Mouse (Mus musculus): ENCODE measurements around the gene Pde4c. TPM values are rescaled to one million over a fixed set of nuclear protein-coding genes. Genes with fewer than 3 reads are reported as not detected.

Gene Pde4c
- total and polyA plus RNA-seq, 2 experiments from 2014 or later, result 0.26 to 0.31 TPM

DNA sequence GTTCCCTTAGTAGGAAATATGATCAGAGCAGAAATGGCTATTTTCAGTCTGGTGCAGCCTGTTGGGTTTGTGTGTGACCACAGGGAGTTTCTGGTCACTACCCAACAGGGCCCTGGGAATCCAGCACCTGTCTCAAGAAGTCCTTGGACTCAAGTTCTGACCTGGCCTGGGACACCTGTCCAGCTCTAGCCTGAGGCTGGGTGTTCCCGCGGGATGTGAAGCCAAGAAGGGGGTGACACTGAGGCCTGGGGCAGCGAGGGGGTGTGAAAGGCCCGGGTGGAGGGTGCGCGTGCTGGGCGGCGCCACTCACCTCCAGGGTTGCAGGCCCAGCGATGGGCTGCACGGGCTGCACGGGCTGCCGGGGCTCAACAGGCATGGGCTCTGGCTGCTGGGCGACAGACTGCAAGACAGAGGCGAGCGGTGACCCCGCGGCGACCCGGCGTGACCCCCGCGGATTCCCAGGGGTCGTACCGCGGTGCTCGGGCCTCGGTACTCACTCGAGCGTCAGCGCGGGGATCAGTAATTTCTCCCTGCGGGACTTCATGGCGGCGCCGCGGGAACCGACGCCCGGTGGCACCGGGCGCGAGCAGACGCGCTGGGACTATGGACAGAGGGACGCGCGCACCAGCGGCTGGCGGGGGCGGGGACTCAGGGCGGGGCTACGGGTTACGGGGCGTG, 73.0 kb downstream of the Pde4c start:
- WGBS, result under 1% methylated on average over 48 of the region's 54 CpGs
- Histone ChIP-seq H3K4me1 (ENCODE audit: insufficient read depth, low read length) (peaks cover 16% of the 10 kb centered on the region), H3K9me3 (ENCODE audit: low read length) (no peaks in the 10 kb centered on the region), H3K4me2 (ENCODE audit: low read depth, low read length) (peak overlapping the region; percentile 96), H3K27ac (peak overlapping the region; percentile 62; the same call in 1 of the 2 replicates), H3K27me3 (ENCODE audit: insufficient read depth, low read length) (0 out of 2 replicates have a peak, but pooled peaks cover 6% of the 10 kb centered on the region), H3K4me3 (ENCODE audit: low read length) (peak overlapping the region; percentile 59), H3K9ac (replicated peaks; ENCODE audit: low read length) (peak overlapping the region; percentile 63), H3K36me3 (ENCODE audit: insufficient read depth, low read length) (no peaks in the 10 kb centered on the region)
- TF ChIP-seq CTCF (IDR thresholded peaks at IDR 0.05; ENCODE audit: low read depth), result no peak
- DNase-seq (ENCODE audit: low spot score) (no peak), ATAC-seq (no peak; the same call in 1 of the 2 replicates)

DNA sequence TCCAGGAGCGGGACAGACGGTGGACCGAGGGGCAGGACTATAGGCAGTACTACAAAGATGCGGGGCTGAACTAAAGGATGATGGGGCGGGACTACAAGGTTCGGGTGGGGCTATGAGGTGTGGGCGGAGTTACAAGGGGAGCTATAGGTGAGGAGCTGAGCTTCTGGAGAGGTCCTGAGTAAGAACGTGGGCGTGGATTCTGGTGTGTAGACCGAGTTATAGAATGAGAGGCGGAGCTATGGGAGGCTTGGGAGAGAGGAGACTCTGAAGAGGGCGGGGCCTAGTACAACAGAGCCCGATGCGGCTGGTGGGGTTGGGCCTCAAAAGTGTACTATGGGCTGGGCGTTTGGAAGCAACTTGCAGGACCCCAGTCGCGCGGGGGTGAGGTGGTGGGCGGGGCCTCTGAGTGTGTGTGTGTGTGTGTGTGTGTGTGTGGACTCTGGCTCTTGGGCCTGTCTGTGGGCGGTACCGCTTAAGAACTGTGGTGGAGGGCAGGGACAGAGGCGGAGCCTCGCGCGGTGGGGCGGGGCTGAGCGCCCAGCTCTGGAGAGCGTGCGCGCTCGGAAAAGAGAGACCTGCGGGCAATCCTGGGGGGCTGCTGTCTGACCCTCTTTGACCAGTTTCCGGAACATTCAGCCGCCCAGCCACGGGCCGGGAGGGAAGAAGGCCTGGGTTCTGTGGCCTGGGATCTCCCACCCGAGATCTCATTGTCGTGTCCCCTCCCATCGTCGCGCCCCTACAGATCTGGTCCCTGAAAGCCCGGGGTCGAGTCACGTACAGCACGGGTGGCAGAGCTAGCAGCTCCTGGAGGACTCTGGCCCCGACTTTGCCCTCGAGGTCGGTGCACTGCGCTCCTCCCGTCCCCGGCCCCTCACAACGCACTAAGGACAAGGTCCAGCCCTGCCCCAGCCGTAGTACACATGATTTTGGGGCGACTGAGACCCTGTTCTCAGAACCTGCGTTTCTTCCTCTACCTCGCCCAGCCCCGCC, 73.9 kb downstream of the Pde4c start:
- 0 out of 2 replicates have a peak, but pooled peaks cover 6% of the 10 kb centered on the region for H3K27me3 ChIP-seq (ENCODE audit: insufficient read depth, low read length)
- peak overlapping the region; percentile 59 for H3K4me3 ChIP-seq (ENCODE audit: low read length)
- under 1% methylated on average over 48 of the region's 57 CpGs for WGBS
- H3K36me3 ChIP-seq (ENCODE audit: insufficient read depth, low read length), result no peaks in the 10 kb centered on the region
- peak; percentile 82 for ATAC-seq
- peak; percentile 87 for DNase-seq (ENCODE audit: low spot score)
- no peaks in the 10 kb centered on the region for H3K9me3 ChIP-seq (ENCODE audit: low read length)
- TF ChIP-seq CTCF (IDR thresholded peaks at IDR 0.05; ENCODE audit: low read depth), result no peak
- peak overlapping the region; percentile 96 for H3K4me2 ChIP-seq (ENCODE audit: low read depth, low read length)
- peak overlapping the region; percentile 63 for H3K9ac ChIP-seq (replicated peaks; ENCODE audit: low read length)
- H3K27ac ChIP-seq, result peak overlapping the region; percentile 48; the same call in 1 of the 2 replicates
- peaks cover 16% of the 10 kb centered on the region for H3K4me1 ChIP-seq (ENCODE audit: insufficient read depth, low read length)

DNA sequence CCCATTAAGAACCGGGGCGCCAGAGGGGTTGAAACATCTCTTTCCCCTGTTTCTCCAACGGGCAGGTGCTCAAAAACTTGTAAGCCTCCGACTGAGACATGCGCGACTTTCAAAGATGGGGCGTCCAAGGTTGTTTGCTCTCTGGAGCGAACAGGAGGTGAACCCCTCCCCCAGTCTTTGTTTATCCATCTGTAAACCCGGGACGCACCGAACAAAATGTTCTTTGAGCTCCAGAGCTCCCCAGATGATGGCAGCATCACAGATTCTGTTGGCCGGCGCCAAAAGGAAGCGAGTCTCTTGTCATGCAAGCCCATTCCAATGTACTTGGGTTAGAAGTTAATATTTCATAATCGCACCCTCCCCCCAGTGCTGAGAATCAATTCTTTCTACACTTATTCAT, 74.8 kb downstream of the Pde4c start:
- Histone ChIP-seq H3K36me3 (ENCODE audit: insufficient read depth, low read length) (no peaks in the 10 kb centered on the region), H3K4me2 (ENCODE audit: low read depth, low read length) (peak overlapping the region; percentile 96), H3K4me1 (ENCODE audit: insufficient read depth, low read length) (peaks cover 10% of the 10 kb centered on the region), H3K27ac (peak overlapping the region; percentile 48; the same call in 1 of the 2 replicates), H3K9ac (replicated peaks; ENCODE audit: low read length) (no peak overlapping the region), H3K4me3 (ENCODE audit: low read length) (peak overlapping the region; percentile 59), H3K9me3 (ENCODE audit: low read length) (no peaks in the 10 kb centered on the region), H3K27me3 (ENCODE audit: insufficient read depth, low read length) (0 out of 2 replicates have a peak, but pooled peaks cover 7% of the 10 kb centered on the region)
- DNase-seq (ENCODE audit: low spot score), result peak; percentile 57
- ATAC-seq, result no peak
- no peak for TF ChIP-seq CTCF (IDR thresholded peaks at IDR 0.05; ENCODE audit: low read depth)
- 7% methylated on average over 15 of the region's 15 CpGs for WGBS

DNA sequence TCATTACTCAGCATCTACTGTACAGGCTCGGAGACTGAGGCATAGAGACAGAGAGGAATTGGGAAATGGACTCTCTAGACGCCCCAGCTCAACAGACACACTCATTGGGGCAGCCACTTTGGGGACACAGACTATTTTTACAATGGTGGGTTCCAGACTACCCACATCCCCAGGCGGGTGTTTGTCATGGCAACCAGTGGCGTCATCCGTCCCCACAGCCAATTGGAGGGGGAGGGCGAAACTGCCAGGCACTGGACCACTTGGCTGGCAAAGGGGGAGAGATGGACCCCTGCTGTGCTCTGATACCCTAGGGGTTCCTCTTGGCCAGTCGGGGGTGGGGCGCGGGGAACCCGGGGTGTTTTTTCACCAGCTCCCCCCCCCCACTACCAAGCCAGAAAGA, 77.1 kb downstream of the Pde4c start:
- Histone ChIP-seq H3K4me3 (ENCODE audit: low read length) (no peak overlapping the region), H3K36me3 (ENCODE audit: insufficient read depth, low read length) (no peaks in the 10 kb centered on the region), H3K9me3 (ENCODE audit: low read length) (no peaks in the 10 kb centered on the region), H3K27me3 (ENCODE audit: insufficient read depth, low read length) (peaks cover 20% of the 10 kb centered on the region), H3K9ac (replicated peaks; ENCODE audit: low read length) (no peak overlapping the region), H3K27ac (no peak overlapping the region), H3K4me2 (ENCODE audit: low read depth, low read length) (no peak overlapping the region), H3K4me1 (ENCODE audit: insufficient read depth, low read length) (peaks cover 22% of the 10 kb centered on the region)
- ATAC-seq, result no peak
- 48% methylated on average over 10 of the region's 10 CpGs for WGBS
- no peak for TF ChIP-seq CTCF (IDR thresholded peaks at IDR 0.05; ENCODE audit: low read depth)
- DNase-seq (ENCODE audit: low spot score), result no peak

Small RNA genes within 50 kb of the gene (microRNA-seq; reads per million reads assigned to microRNA genes)
- gene Mir7240, result 0.36 to 0.88 reads per million in 2 experiments

Other genes starting within 250 kb of the Pde4c start
- 61.8 and 65.4 TPM in 2 replicates for gene Klhl26, start 246.8 kb upstream of the Pde4c start, total RNA-seq (2014; rRNA removed)
- gene Klhl26, start 246.8 kb upstream of the Pde4c start, polyA plus RNA-seq (2015; fragmentation: Nextera tagmentation; extraction: Ambion mirVana), result 33.6 and 35.8 TPM in 2 replicates
- gene Tmem59l, start 236.4 kb upstream of the Pde4c start, total RNA-seq (2014; rRNA removed), result 196 and 198 TPM in 2 replicates
- gene Tmem59l, start 236.4 kb upstream of the Pde4c start, polyA plus RNA-seq (2015; fragmentation: Nextera tagmentation; extraction: Ambion mirVana), result 191 and 205 TPM in 2 replicates
- gene Crlf1, start 230.6 kb upstream of the Pde4c start, total RNA-seq (2014; rRNA removed), result 6.5 and 26.7 TPM in 2 replicates
- gene Crlf1, start 230.6 kb upstream of the Pde4c start, polyA plus RNA-seq (2015; fragmentation: Nextera tagmentation; extraction: Ambion mirVana), result 16.3 and 17.3 TPM in 2 replicates
- 140 TPM in 2 replicates for gene Rex1bd, start 217.0 kb upstream of the Pde4c start, total RNA-seq (2014; rRNA removed)
- gene Rex1bd, start 217.0 kb upstream of the Pde4c start, polyA plus RNA-seq (2015; fragmentation: Nextera tagmentation; extraction: Ambion mirVana), result 188 and 190 TPM in 2 replicates
- gene Uba52, start 212.9 kb upstream of the Pde4c start, total RNA-seq (2014; rRNA removed), result 510 and 535 TPM in 2 replicates
- 717 and 784 TPM in 2 replicates for gene Uba52, start 212.9 kb upstream of the Pde4c start, polyA plus RNA-seq (2015; fragmentation: Nextera tagmentation; extraction: Ambion mirVana)
- gene Fkbp8, start 196.0 kb upstream of the Pde4c start, total RNA-seq (2014; rRNA removed), result 532 and 593 TPM in 2 replicates
- 343 and 360 TPM in 2 replicates for gene Fkbp8, start 196.0 kb upstream of the Pde4c start, polyA plus RNA-seq (2015; fragmentation: Nextera tagmentation; extraction: Ambion mirVana)
- 48.7 and 56.8 TPM in 2 replicates for gene Kxd1, start 195.8 kb upstream of the Pde4c start, total RNA-seq (2014; rRNA removed)
- 53.8 and 56.6 TPM in 2 replicates for gene Kxd1, start 195.8 kb upstream of the Pde4c start, polyA plus RNA-seq (2015; fragmentation: Nextera tagmentation; extraction: Ambion mirVana)
- gene Ell, start 184.3 kb upstream of the Pde4c start, total RNA-seq (2014; rRNA removed), result 15.6 and 16.7 TPM in 2 replicates
- gene Ell, start 184.3 kb upstream of the Pde4c start, polyA plus RNA-seq (2015; fragmentation: Nextera tagmentation; extraction: Ambion mirVana), result 10.0 and 10.8 TPM in 2 replicates
- gene Isyna1, start 129.3 kb upstream of the Pde4c start, total RNA-seq (2014; rRNA removed), result 152 and 207 TPM in 2 replicates
- 99.3 and 113 TPM in 2 replicates for gene Isyna1, start 129.3 kb upstream of the Pde4c start, polyA plus RNA-seq (2015; fragmentation: Nextera tagmentation; extraction: Ambion mirVana)
- 248 and 349 TPM in 2 replicates for gene Ssbp4, start 114.8 kb upstream of the Pde4c start, total RNA-seq (2014; rRNA removed)
- gene Ssbp4, start 114.8 kb upstream of the Pde4c start, polyA plus RNA-seq (2015; fragmentation: Nextera tagmentation; extraction: Ambion mirVana), result 188 and 189 TPM in 2 replicates
- 0.65 and 3.3 TPM in 2 replicates for gene Lrrc25, start 107.6 kb upstream of the Pde4c start, total RNA-seq (2014; rRNA removed)
- 1.3 and 1.5 TPM in 2 replicates for gene Lrrc25, start 107.6 kb upstream of the Pde4c start, polyA plus RNA-seq (2015; fragmentation: Nextera tagmentation; extraction: Ambion mirVana)
- gene Gdf15, start 91.3 kb upstream of the Pde4c start, total RNA-seq (2014; rRNA removed), result 1.7 TPM in 1 of 2 replicates, not detected in the other
- 0.25 and 0.41 TPM in 2 replicates for gene Gdf15, start 91.3 kb upstream of the Pde4c start, polyA plus RNA-seq (2015; fragmentation: Nextera tagmentation; extraction: Ambion mirVana)
- 65.7 and 68.4 TPM in 2 replicates for gene Pgpep1, start 63.3 kb upstream of the Pde4c start, total RNA-seq (2014; rRNA removed)
- 44.2 and 56.5 TPM in 2 replicates for gene Pgpep1, start 63.3 kb upstream of the Pde4c start, polyA plus RNA-seq (2015; fragmentation: Nextera tagmentation; extraction: Ambion mirVana)
- 301 and 453 TPM in 2 replicates for gene Lsm4, start 50.5 kb upstream of the Pde4c start, total RNA-seq (2014; rRNA removed)
- gene Lsm4, start 50.5 kb upstream of the Pde4c start, polyA plus RNA-seq (2015; fragmentation: Nextera tagmentation; extraction: Ambion mirVana), result 188 and 190 TPM in 2 replicates
- 486 and 650 TPM in 2 replicates for gene Jund, start 24.8 kb upstream of the Pde4c start, total RNA-seq (2014; rRNA removed)
- 90.4 and 96.3 TPM in 2 replicates for gene Jund, start 24.8 kb upstream of the Pde4c start, polyA plus RNA-seq (2015; fragmentation: Nextera tagmentation; extraction: Ambion mirVana)
- gene Iqcn, start 20.3 kb upstream of the Pde4c start, total RNA-seq (2014; rRNA removed), result 0.05 and 0.18 TPM in 2 replicates
- gene Iqcn, start 20.3 kb upstream of the Pde4c start, polyA plus RNA-seq (2015; fragmentation: Nextera tagmentation; extraction: Ambion mirVana), result 0.05 and 0.08 TPM in 2 replicates
- gene Gm3336, start 5.2 kb upstream of the Pde4c start, total RNA-seq (2014; rRNA removed), result not detected in 2 replicates
- not detected in 2 replicates for gene Gm3336, start 5.2 kb upstream of the Pde4c start, polyA plus RNA-seq (2015; fragmentation: Nextera tagmentation; extraction: Ambion mirVana)
- 610 and 693 TPM in 2 replicates for gene Rab3a, start 31.0 kb downstream of the Pde4c start, total RNA-seq (2014; rRNA removed)
- gene Rab3a, start 31.0 kb downstream of the Pde4c start, polyA plus RNA-seq (2015; fragmentation: Nextera tagmentation; extraction: Ambion mirVana), result 693 and 724 TPM in 2 replicates
- gene Mpv17l2, start 37.2 kb downstream of the Pde4c start, total RNA-seq (2014; rRNA removed), result 37.2 and 53.9 TPM in 2 replicates
- gene Mpv17l2, start 37.2 kb downstream of the Pde4c start, polyA plus RNA-seq (2015; fragmentation: Nextera tagmentation; extraction: Ambion mirVana), result 56.1 and 63.3 TPM in 2 replicates
- 162 and 176 TPM in 2 replicates for gene Pik3r2, start 53.0 kb downstream of the Pde4c start, total RNA-seq (2014; rRNA removed)
- 101 and 103 TPM in 2 replicates for gene Pik3r2, start 53.0 kb downstream of the Pde4c start, polyA plus RNA-seq (2015; fragmentation: Nextera tagmentation; extraction: Ambion mirVana)
- gene Mast3, start 81.3 kb downstream of the Pde4c start, total RNA-seq (2014; rRNA removed), result 35.2 and 42.1 TPM in 2 replicates
- 16.2 and 16.7 TPM in 2 replicates for gene Mast3, start 81.3 kb downstream of the Pde4c start, polyA plus RNA-seq (2015; fragmentation: Nextera tagmentation; extraction: Ambion mirVana)
- gene Il12rb1, start 84.7 kb downstream of the Pde4c start, total RNA-seq (2014; rRNA removed), result not detected in 2 replicates
- gene Il12rb1, start 84.7 kb downstream of the Pde4c start, polyA plus RNA-seq (2015; fragmentation: Nextera tagmentation; extraction: Ambion mirVana), result not detected in 2 replicates
- 12.1 and 17.1 TPM in 2 replicates for gene Arrdc2, start 116.0 kb downstream of the Pde4c start, total RNA-seq (2014; rRNA removed)
- 4.6 and 4.9 TPM in 2 replicates for gene Arrdc2, start 116.0 kb downstream of the Pde4c start, polyA plus RNA-seq (2015; fragmentation: Nextera tagmentation; extraction: Ambion mirVana)
- 29.8 and 33.6 TPM in 2 replicates for gene Kcnn1, start 139.5 kb downstream of the Pde4c start, total RNA-seq (2014; rRNA removed)
- 7.8 and 10.8 TPM in 2 replicates for gene Kcnn1, start 139.5 kb downstream of the Pde4c start, polyA plus RNA-seq (2015; fragmentation: Nextera tagmentation; extraction: Ambion mirVana)
- 36.0 and 45.1 TPM in 2 replicates for gene Ccdc124, start 150.2 kb downstream of the Pde4c start, total RNA-seq (2014; rRNA removed)
- gene Ccdc124, start 150.2 kb downstream of the Pde4c start, polyA plus RNA-seq (2015; fragmentation: Nextera tagmentation; extraction: Ambion mirVana), result 145 and 154 TPM in 2 replicates
- 2.5 and 2.8 TPM in 2 replicates for gene Slc5a5, start 169.0 kb downstream of the Pde4c start, total RNA-seq (2014; rRNA removed)
- 4.2 and 4.3 TPM in 2 replicates for gene Slc5a5, start 169.0 kb downstream of the Pde4c start, polyA plus RNA-seq (2015; fragmentation: Nextera tagmentation; extraction: Ambion mirVana)
- gene Rpl18a, start 173.7 kb downstream of the Pde4c start, total RNA-seq (2014; rRNA removed), result 1,411 and 1,940 TPM in 2 replicates
- gene Rpl18a, start 173.7 kb downstream of the Pde4c start, polyA plus RNA-seq (2015; fragmentation: Nextera tagmentation; extraction: Ambion mirVana), result 2,686 and 2,710 TPM in 2 replicates
- gene Map1s, start 182.2 kb downstream of the Pde4c start, total RNA-seq (2014; rRNA removed), result 98.1 and 98.6 TPM in 2 replicates
- 52.3 and 54.4 TPM in 2 replicates for gene Map1s, start 182.2 kb downstream of the Pde4c start, polyA plus RNA-seq (2015; fragmentation: Nextera tagmentation; extraction: Ambion mirVana)